Mouse (Mus musculus): ENCODE data around the gene Mlph.

- TF ChIP-seq CTCF (IDR thresholded peaks at IDR 0.05; ENCODE audit: low read depth) = no peak
- TF ChIP-seq EP300 (IDR thresholded peaks at IDR 0.05; ENCODE audit: low read depth) = no peak
These were observed 36.8 kb downstream of the Mlph start for GRCm38 (mm10) chr1:90951670-90952069.
